Mouse (Mus musculus) retina, embryonic 14.5 days (tissue): ENCODE data around the gene Pmpcb.

ENCODE experiments used
- DNase-seq: peaks from one replicate; pipeline ENCODE4 v3.0.0-alpha.2; 2015; ENCODE audit warnings: low spot score

Gene Pmpcb

GRCm38 (mm10) chr5:21732177-21732911, 4.6 kb upstream of the Pmpcb start:
- DNase-seq = peak; percentile 44

GRCm38 (mm10) chr5:21732930-21733329, 4.0 kb upstream of the Pmpcb start:
- peak; percentile 89 for DNase-seq

- no peak for DNase-seq
Measured at GRCm38 (mm10) chr5:21735100-21735499, 1.8 kb upstream of the Pmpcb start.

GRCm38 (mm10) chr5:21735584-21735983, 1.4 kb upstream of the Pmpcb start:
- peak; percentile 70 for DNase-seq

GRCm38 (mm10) chr5:21736046-21736445, 895 bp upstream of the Pmpcb start:
- no peak for DNase-seq

GRCm38 (mm10) chr5:21737620-21738019, 679 bp downstream of the Pmpcb start:
- DNase-seq = no peak

GRCm38 (mm10) chr5:21739120-21739519, 2.2 kb downstream of the Pmpcb start:
- DNase-seq = no peak

GRCm38 (mm10) chr5:21739881-21740280, 2.9 kb downstream of the Pmpcb start:
- no peak for DNase-seq

GRCm38 (mm10) chr5:21743606-21744005, 6.7 kb downstream of the Pmpcb start:
- no peak for DNase-seq

GRCm38 (mm10) chr5:21744651-21745050, 7.7 kb downstream of the Pmpcb start:
- no peak for DNase-seq

- no peak for DNase-seq
Measured at GRCm38 (mm10) chr5:21745966-21746365, 9.0 kb downstream of the Pmpcb start.

- no peak for DNase-seq
Measured at GRCm38 (mm10) chr5:21768506-21768905, 31.6 kb downstream of the Pmpcb start.

GRCm38 (mm10) chr5:21769841-21770240, 32.9 kb downstream of the Pmpcb start:
- DNase-seq = no peak

GRCm38 (mm10) chr5:21776491-21776890, 39.5 kb downstream of the Pmpcb start:
- DNase-seq = no peak

- peak; percentile 25 for DNase-seq
Measured at GRCm38 (mm10) chr5:21784161-21785052, 47.5 kb downstream of the Pmpcb start.

GRCm38 (mm10) chr5:21785053-21785452, 48.1 kb downstream of the Pmpcb start, which contains the start of the genes Dnajc2 and Psmc2:
Dnajc2 (minus strand) TSS chr5:21785251.
Psmc2 (plus strand) TSS chr5:21785283.
- DNase-seq = peak; percentile 92

- DNase-seq = no peak
Measured at GRCm38 (mm10) chr5:21785776-21786175, 48.8 kb downstream of the Pmpcb start.

- DNase-seq = peak; percentile 92
Measured at GRCm38 (mm10) chr5:21786258-21787185, 49.6 kb downstream of the Pmpcb start.

GRCm38 (mm10) chr5:21787186-21788105, 50.5 kb downstream of the Pmpcb start:
- no peak for DNase-seq

- peak; percentile 38 for DNase-seq
Measured at GRCm38 (mm10) chr5:21789061-21789460, 52.1 kb downstream of the Pmpcb start.

GRCm38 (mm10) chr5:21792166-21792565, 55.2 kb downstream of the Pmpcb start:
- DNase-seq = no peak
